Mouse (Mus musculus) heart, adult 18-20 months (tissue): ENCODE data around the gene Dock1. TPM values are rescaled to one million over a fixed set of nuclear protein-coding genes. Genes with fewer than 3 reads are reported as not detected.

Experiments used
- DNase-seq, 2 experiments: peaks; one replicate each; pipeline ENCODE4 v3.0.0; 2021 to 2022; ENCODE audit warnings: mixed read lengths in 1 of 2
- long read RNA-seq, 2 experiments: library from polyadenylated mRNA; stranded (forward); transcript quantifications; one replicate each; pipeline ENCODE4 v2.0.0; 2021
- total RNA-seq, 2 experiments: library from RNA; stranded (reverse); gene quantifications; 2 replicates each; pipeline ENCODE4 v1.2.3; 2021

Gene Dock1
- total RNA-seq = 10 to 100 TPM; 26.8 to 28.4 TPM
- long read RNA-seq, experiment 1, full-length matches to known transcripts = 2 of 11 reads
- long read RNA-seq, experiment 1, partial matches to known transcripts = 7 of 11 reads
- long read RNA-seq, experiment 1, other reads (novel, unspliced or antisense) = 2 of 11 reads
- long read RNA-seq, experiment 2, full-length matches to known transcripts = 2 of 5 reads
- long read RNA-seq, experiment 2, partial matches to known transcripts = 3 of 5 reads
- long read RNA-seq, experiment 2, other reads (novel, unspliced or antisense) = 0 of 5 reads

DNA sequence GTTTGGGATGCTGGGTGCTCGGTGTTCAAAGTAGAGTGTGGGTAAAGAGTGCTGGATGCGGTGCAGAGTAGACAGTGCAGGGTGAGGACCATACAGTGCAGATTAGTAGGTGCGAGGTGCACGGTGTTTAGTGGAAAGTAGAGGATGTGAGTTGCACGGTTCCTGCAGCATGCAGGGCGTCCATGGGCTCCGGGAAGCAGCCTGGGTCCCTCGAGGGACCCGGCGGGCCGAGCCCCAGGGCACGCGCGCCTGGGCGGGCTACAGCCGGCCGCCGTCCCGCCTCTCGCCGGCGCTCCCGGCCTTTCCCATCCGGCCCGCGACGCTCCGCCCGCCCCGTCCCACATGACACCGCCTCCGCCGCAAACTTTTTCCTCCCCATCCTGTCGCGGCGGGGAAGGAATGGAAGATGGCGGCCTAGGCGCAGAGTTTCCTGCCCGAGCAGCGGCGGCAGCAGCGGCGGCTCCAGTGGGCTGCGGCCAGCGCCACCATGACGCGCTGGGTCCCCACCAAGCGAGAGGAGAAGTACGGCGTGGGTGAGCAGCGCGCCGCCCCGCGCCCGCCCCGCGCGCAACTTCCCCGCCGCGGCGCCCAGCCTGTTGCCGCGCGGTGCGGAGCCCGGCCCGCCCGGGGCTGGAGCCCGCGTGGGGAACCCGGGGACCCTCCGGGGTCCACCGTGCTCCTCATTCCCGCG is at the start of gene Dock1:
Gene Dock1, plus strand, starts transcription at position 343 of the 691 bp plus-strand sequence.
- peak; percentile 86 to 90 for DNase-seq

DNA sequence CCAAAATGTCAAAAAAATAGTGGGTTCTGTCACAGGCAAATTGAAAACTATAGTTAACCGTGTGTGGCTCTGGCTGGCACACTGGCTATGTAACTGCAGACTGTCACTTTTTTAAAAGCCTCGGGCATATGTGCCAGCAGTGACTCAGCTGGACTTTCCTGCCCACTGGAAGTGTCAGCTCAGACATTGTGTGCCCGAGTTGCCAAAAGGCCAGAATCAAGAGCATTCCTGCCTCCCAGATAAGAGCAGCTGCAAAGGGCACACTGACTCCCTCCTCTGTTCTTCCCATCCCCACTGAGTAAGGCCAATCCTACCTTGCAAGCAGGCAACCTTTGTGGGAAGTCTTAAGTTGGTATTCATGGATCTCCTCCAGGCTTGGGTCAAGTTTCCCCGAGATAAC is 42.5 kb upstream of the Dock1 start:
- peak; percentile 17 to 53 for DNase-seq

DNA sequence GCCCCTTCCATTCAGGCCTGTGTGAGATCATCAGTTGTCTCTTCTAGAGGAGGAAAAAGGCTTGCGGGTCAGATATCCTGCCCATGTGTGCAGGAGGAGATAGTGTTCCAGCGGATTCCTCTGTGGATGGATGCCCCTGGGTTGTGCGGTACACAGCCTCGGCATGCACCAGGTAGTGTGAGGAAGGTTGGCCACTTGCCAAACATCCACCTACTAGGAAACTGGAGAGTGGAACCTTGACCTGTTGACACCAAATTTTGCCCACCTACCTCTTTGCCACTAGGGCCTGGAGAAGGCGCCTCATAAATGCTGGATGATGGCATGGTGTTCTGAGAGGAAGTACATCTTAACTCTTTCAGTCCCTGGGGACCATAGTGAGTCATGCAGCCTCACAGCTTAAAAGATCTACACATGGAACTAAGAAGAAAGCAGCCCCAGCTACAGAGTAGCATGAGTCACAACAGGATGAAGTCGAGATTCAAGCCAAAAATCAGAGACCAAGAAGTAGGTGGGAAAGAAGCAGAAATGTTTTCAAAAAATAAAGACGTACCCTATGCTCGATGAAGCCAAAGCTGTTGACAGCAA is 20.1 kb upstream of the Dock1 start:
- DNase-seq = peak in 1 of 2 experiments; percentile 38

DNA sequence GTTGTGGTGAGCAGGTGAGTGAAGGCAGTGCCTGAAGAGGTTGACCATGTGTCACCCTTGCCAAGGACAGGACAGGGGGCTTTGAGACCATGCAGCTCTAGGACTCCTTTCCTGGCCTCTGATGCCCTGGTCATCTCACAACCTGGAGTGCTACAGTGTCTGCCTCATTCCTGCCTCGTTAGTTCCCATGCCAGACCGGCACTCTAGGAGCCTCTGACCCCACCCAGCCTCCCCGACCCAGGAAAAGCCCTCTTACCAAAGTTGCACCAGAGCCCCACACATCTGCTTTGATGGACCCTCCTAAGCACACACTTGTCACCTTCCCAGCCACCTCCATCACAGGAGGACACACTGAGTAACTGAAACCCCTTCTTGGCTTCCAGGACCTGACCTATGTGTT is 19.4 kb upstream of the Dock1 start:
- DNase-seq = no peak

DNA sequence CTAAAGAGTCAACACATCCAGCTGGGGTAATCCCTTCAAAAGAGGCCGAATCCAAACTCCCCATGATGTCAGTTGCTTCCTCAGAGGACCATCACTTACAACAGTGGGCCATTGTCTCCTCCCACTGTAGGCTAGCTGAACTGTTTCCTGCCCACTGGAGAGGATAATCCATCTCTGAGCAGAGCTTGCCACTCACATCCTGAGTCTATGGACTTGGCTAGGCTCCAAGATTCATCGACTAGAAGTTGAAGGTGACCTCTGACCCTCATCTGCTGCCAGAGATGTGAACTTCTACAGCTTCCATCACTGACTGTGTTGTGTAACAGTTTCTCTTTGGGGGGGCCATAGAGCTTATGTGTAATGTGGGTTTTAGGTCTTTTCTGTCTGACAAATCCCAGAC is 7.2 kb upstream of the Dock1 start:
- DNase-seq = no peak

DNA sequence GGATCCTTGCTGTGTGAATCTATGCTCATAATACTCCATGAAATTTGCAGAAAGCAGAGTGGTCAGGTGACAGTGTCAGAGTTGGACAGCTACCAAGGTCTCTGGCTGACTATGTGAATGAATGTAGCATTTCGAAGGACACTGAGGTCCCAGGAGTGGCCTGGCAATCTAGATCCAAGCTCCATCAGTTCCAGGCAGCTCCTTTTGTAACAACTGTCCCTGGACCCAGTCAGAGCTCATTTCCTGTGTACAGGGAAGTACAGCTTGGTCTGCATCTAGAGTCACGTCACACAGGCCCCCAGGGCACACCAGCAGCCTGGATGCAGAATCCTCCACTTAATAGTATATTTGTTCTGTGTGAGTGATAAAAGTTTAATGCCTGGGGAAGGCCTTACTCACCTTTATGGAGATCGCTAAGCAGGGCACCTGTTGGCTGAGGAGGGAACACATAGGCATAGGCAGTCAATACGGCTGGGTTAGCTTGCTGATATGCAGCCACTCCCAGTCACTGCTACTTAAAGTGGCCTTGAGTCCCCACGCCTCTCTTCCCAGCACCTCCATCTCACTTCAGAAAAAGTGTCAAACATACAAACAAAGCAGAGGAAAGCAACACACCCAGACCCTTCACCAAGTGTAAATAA is 4.7 kb upstream of the Dock1 start:
- no peak for DNase-seq

DNA sequence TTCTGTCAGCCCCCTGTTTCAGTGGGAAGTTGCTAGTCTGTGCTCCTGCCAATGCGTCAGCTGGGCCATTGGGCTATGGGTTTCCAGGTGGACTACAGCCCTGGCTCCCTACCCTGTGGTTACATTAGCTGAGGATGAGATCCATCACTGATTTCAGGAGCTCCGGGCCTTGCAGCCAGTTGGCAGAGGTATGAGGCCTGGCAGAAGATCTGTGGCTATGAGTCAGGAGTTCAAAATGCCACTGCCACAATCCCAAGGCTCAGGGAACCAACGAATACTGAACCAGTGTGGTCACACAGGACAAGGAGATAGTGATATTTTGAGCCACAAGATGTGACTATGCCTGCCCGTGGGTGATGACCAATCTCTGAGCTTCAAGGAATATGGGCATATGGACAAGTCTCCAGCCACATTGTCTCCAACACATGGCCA is 3.2 kb upstream of the Dock1 start:
- no peak for DNase-seq

DNA sequence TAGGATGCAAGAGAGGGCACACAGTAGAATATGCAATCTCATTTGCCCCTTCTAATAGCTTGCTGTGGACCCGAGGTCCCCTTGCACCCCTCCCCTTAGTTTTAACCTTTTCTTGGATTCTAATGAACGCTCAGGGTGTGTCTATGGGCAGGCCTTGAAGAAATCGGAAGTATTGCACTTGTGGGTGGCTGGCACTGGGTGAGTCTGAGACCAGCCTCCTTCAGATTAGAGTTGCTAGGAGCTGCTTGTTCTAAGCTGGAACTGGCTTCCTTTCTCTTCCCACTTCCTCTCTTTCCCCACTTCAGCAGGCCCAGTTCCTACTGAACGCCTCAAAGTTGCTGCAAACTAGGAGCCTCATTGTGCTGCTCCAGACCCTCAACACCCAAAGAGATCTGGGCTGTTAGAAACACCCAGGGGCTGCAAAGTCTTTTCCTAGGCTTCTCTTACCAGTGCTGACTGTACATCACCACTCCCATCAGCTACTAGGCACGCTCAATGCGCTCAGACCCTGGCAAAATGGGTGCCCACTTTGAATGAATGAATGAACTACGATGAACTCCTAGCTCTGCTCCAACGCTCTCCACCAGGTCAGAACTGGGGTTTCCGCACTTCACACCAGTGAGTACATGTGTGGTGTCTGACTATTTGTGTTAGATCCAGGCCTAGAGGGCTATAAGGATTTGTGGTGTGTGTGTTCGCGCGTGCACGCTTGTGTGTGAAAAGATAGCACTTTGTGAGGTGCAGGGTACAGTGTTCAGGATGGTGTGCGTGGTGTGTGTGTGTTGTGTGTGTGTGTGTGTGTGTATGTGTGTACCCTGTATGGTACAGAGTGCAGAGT is 761 bp upstream of the Dock1 start:
- no peak for DNase-seq

DNA sequence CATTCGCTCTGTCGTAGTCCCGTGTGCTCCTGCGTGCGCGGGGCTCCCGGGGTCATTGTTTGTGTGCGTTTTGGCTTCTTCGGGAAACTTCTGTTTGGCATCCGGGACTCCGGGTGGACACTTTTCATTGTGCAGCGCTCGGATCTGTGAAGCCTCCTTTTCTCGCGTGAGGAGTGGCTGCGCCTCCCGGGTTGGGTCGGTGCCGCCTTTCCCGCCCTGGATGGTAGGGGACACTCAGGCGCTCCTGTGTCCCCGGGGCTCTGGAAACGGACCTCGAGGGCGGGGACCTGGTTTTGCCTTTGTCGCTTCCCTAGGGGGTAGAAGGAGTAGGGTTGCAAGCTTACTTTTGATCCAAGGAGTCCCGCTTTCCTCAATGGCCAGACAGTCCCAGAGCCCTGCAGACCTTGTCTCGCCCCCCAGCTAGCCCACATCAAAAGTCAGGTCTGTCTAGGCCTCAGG is 578 bp downstream of the Dock1 start:
- DNase-seq = peak; percentile 44 to 71

DNA sequence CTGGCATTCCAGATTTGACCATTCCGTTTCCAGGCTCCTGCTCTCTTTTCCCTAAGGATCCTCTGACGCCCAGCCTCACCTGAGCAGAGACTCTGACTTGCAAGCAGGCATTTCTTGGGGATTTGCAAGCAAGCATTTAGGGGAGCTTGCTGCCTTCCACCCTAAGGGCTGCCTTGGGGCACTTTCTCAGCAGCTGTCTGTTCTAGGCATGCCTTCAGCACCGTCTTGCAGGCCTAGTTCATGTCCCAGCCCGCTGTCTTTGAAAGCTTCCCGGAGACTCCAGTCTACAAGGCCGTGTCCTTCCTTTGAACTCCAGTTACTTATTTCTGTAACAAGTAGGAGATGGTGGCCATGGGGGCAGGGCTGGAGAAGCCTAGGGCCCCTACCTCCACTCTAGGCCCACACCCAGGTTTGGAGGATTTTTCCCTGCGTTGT is 1.0 kb downstream of the Dock1 start:
- peak in 1 of 2 experiments; percentile 37 for DNase-seq

DNA sequence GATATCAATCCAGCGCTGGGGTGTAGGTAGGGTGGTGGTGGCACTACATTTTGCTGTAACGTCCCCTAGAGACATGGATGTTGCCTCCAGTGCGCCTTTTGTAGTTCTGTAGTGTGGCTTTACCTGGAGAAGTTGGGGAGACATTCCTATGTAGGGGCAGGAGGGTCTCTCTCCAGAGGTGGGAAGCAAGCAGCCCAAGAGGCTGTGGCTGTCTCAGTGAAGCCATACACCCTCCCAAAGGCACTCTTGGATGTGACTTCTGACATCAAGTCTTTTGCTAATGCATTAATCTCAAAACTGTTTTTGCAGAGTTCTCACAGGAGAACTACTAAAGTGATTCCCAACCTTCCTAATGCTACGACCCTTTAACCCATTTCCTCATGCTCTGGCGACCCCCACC is 2.7 kb downstream of the Dock1 start:
- no peak for DNase-seq

DNA sequence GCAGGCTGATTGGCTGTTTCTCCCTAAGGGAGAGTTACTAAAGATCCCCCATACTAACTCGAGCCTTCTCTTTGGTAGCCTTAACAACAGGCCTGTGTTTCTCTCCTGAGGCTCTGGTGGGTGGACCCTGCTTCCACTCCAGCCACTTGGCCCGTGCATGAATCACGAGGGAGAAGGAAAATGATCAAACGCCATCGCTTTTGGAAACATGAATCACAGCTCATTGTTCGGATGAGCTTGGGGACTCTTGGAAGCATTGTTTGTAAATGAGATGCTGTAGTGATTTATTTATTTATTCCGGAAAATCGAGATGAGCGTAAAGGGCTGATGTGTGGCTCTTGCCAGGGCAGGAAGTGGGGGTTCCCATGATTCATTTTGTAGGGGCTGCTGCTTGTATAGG is 3.5 kb downstream of the Dock1 start:
- peak; percentile 51 to 66 for DNase-seq

DNA sequence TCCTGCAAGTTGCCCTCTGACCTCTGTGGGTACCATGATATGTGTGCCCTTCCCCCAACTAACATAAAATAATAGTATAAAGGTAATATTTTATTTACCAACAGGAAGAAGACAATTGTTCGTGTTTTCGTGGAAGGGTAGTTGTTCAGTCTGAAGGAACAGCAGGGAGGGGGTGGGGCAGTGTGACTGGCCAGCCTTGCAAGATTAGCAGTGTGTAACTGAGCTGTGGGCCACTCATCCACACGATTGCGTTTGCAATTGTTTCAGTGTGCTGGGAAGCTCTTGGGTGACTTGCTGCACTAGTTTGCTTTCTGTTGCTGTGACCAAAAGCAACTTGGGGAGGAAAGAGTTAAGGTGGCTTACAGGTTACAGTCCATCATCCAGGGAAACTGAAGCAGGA is 7.4 kb downstream of the Dock1 start:
- DNase-seq = no peak

DNA sequence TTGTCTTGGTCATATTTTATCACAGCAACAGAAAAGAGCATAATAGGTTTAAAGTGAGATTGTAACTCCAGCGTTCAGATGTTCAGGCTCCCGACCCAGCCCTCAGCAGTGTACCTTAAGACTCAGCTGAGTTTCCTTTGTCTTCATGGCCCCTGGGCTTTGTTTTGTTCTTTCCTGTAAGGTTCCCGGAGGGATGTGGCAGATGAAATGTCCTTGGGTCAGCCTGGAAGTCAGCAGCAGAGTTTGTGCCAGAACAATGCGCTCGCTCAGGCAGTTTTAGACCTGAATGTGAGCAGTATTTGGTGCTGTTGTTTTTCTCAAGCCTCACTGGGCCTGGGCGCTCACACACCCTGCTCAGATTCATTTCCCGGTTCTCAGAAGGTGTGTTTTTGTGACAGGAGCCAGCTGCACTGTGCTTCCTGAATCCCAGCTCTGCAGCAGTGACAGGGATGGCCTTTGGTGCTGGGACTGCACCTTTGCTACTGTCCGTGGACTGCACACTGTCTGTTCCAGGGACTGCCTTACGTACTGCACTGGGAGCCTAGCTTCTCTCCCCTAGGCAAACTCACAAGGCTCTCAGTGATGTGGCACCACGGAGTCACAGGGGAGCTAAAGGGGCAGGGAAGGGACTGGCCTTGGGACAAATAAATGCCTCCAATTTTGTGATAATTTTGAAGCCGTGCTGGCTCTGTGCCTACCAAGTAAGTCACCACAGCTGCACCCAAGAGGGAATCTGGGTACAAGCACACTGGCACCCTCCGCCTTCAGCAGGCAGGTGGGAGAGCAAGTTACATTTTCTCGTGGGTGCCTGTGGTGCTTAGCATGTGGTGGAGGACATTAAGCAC is 9.1 kb downstream of the Dock1 start:
- DNase-seq = peak; percentile 28 to 39

DNA sequence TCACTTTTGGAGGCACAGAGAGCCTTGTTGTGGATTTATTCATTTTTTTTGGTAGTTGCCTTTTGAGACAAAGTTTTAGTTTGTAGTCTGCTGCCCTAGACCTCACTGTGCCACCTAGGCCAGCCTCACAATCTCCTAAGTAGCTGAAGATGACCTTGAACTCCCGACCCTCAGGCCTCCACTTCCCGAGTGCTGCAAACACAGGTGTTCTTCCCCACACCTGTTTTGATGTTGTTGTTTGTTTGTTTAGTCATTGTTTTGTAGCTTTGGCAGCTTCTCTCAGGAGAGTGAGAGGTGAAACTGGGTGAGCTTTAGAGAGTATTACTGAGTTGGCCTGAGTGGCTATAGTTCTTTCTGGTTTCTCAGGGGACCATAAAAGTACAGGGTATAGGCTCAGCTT is 9.7 kb downstream of the Dock1 start:
- no peak for DNase-seq

DNA sequence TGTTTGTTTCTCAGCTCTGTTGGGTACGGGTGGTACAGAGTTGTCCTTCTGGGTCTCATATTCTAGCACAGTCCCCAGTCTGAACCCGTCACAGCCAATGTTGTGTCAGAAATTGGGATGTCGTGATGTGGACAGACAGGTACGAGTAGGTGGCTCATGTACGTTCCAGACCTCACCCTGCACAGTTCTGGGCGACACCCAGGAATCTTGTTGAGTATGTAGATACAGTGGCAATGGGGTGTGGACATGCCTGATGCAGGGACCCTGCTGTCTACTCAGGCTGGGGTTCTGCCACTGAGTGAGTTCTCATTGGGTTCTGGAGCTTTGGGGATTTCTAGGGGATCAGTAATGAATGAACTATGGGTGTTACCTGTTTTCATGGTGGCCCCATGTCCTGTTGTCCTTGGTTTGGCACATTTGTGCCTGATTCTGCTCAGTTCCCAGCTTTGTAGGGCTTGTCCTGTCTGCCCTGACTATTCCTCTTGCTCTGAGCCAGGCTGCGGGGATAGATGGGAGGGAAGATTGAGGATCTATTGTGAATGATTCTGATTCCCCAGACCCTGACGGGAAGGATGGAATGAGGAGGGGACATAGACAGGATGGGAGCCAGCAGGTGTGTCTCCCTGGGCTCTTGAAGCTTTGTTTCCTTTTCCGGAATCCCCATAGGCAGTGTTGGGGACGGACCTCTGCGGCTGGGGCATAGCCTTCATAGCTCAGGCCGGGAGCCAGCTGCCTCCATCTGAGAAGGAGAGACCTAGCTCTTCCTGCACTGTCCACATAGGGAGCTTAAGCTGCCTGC is 11.5 kb downstream of the Dock1 start:
- no peak for DNase-seq

DNA sequence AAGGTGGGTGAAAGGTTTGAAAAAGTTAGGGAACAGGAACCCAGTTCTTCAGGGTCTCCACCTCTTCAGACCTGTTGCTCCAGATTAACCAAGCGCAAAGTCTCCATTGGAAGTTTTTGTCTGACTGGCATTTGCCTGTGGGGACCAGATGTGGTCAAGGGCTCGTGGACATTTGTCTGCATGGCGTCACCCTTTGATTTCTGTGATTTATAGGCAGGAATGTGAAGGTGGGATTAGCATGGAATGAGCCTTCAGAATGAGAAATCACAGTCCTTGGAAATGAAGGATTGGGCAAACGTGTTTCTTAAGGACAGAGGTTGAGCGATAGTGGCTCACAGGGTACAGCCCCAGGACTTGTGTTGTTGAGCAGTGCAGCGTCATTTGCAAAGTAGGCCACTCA is 17.9 kb downstream of the Dock1 start:
- DNase-seq = no peak

DNA sequence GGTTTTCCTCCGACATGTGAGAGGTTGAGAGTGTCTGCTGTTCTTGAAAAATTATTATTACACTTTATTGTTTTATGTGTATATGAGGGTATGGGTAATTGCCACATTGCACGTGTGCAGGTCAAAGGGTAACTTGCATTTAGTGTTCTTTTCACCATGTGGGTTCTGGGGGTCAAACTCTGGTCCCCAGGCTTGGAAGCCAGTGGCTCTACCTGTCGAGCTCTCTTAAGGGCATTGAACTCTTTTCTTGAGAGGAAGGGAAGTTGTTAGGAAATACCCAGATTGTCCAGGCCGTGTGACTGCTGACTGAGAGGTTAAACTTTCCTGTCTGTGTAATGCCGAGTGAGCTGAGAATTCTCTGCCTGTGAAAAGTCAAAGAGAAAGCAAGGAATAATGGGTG is 19.7 kb downstream of the Dock1 start:
- DNase-seq = no peak

DNA sequence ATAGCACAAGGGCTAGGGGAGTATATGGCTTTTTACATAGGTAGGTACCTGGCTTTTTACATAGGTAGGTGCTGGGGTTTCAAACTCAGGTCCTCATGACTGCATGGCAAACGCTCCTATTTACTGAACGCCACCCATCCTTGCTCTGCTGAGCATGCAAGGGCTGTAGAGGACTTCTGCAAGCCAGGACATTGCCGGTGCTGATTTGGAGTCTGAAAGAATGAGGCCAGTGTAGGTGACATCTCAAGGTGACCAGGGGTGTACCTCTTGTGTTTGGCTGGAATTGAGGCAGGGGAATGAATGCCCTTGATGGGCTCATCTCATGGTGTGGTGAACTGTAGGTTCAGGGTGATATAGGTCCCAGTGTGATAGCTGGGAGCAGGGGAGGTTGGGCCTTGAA is 20.4 kb downstream of the Dock1 start:
- no peak for DNase-seq

DNA sequence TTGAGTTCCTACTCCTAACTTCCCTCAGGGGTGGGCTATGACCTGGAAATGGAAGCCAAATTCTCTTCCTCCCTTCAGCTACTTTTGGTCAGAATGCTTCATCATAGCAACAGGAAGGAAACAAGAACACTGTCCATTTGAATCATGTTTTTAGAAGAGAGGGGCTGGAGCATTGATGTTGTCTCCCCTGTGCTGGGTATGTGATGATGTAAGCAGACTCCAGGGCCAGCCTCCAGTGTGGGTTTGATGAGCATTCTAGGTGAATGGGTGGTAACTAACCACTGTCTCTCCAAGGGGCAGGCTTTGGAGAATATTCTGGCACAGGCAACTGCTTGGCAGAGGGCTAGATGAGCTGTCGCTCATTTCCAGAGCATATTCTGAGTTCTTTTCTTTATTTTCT is 22.9 kb downstream of the Dock1 start:
- DNase-seq = no peak
